Mouse (Mus musculus): ENCODE data around the gene Fgfr2. TPM values are rescaled to one million over a fixed set of nuclear protein-coding genes. Genes with fewer than 3 reads are reported as not detected.

The Fgfr2 gene
- polyA plus RNA-seq, 1 experiment from 2014 or later, result 33.9 TPM

- peak overlapping the region; percentile 19; the same call in 1 of the 2 replicates for H3K4me2 ChIP-seq
- H3K4me1 ChIP-seq (replicated peaks), result peaks cover 44% of the 10 kb centered on the region
- no peak overlapping the region for H3K9ac ChIP-seq
- peak overlapping the region; percentile 79 for H3K27ac ChIP-seq
- H3K4me3 ChIP-seq, result no peak overlapping the region
- peaks cover 53% of the 10 kb centered on the region for H3K27me3 ChIP-seq
- 43% methylated on average over 24 of the region's 24 CpGs for WGBS
- no peaks in the 10 kb centered on the region for H3K9me3 ChIP-seq
- no peaks in the 10 kb centered on the region for H3K36me3 ChIP-seq
- peak; percentile 60 for ATAC-seq (ENCODE audit: low FRiP score)
Measured at GRCm38 (mm10) chr7:131778271-131778985, 1344.7 kb downstream of the Fgfr2 start.

DNA sequence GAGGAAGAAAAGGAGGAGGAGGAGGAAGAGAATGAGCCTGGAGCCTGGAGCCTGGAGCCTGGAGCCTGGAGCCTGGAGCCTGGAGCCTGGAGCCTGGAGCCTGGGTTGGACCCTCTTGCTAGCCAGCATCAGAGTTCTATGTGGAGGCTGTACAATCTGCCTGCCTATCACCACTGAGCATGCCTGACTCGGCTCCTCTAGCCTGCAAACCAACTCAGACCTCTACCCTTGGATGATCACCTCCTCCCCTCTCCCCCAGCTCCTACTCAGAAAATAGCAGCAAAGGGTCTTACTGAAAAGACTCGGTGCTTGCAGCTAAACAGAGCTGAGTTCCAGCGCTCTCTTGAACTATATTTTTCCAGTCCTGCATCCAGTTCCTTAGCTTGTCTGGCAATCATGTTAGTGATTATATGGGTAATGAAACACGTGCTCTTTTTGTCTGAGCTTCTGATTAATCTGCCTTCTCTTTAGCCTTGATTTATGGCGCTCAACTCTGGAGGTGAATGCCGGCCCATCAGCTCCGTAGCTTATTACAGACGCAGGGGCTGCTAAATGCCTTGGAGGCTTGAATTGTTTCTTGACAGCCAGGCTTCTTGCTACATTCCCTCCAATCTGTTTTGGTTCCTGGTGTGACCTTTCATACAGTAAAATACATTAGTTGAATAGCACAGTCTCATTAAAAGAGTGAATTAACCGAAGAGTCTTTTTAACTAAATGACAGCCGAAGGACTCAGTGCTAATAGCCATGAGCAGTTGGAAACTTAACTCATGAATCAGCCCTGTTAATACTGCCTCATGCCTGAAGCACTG lies 1345.5 kb downstream of the Fgfr2 start:
- ATAC-seq (ENCODE audit: low FRiP score), result peak; percentile 78
- WGBS, result 19% methylated on average over 10 of the region's 10 CpGs
- Histone ChIP-seq H3K4me3 (no peak overlapping the region), H3K9ac (no peak overlapping the region), H3K9me3 (no peaks in the 10 kb centered on the region), H3K4me1 (replicated peaks) (peaks cover 49% of the 10 kb centered on the region), H3K27me3 (peaks cover 53% of the 10 kb centered on the region), H3K27ac (peak overlapping the region; percentile 79), H3K4me2 (peak overlapping the region; percentile 23; the same call in 1 of the 2 replicates), H3K36me3 (no peaks in the 10 kb centered on the region)

- Histone ChIP-seq H3K4me2 (no peak overlapping the region), H3K4me3 (no peak overlapping the region), H3K9me3 (no peaks in the 10 kb centered on the region), H3K36me3 (no peaks in the 10 kb centered on the region), H3K27me3 (peaks cover 55% of the 10 kb centered on the region), H3K27ac (peak overlapping the region; percentile 79), H3K9ac (no peak overlapping the region), H3K4me1 (replicated peaks) (peaks cover 51% of the 10 kb centered on the region)
- peak; percentile 38; the same call in 1 of the 2 replicates for ATAC-seq (ENCODE audit: low FRiP score)
- 39% methylated on average over 16 of the region's 16 CpGs for WGBS
Measured at GRCm38 (mm10) chr7:131776191-131776752, 1346.9 kb downstream of the Fgfr2 start.

DNA sequence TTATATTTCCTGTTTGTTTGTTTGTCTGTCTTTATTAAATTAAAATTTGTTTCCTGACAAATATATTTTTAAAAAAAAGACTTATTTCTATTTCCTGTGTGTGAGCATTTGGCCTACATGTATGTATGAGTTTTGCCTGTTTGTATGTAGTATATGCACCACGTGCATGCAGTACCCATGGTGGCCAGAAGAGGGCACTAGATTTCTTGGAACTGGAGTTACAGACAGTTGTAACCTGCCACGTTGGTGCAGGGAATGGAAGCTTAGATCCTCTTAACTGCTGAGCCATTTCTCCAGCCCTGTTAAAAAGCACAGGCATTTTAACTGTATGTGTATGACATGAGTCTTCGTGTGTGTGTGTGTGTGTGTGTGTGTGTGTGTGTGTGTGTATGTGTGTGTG lies 1365.2 kb downstream of the Fgfr2 start:
- H3K27me3 ChIP-seq, result peaks cover 15% of the 10 kb centered on the region; the same call in 1 of the 2 replicates
- peaks cover 8% of the 10 kb centered on the region for H3K9me3 ChIP-seq
- no peaks in the 10 kb centered on the region for H3K36me3 ChIP-seq
- 91% methylated on average over 3 of the region's 3 CpGs for WGBS
- H3K4me3 ChIP-seq, result no peak overlapping the region
- no peak overlapping the region for H3K27ac ChIP-seq
- no peak overlapping the region for H3K4me2 ChIP-seq
- no peaks in the 10 kb centered on the region; the same call in 1 of the 2 replicates for H3K4me1 ChIP-seq (replicated peaks)
- H3K9ac ChIP-seq, result no peak overlapping the region
- ATAC-seq (ENCODE audit: low FRiP score), result no peak

- Histone ChIP-seq H3K27ac (no peak overlapping the region), H3K27me3 (peaks cover 76% of the 10 kb centered on the region), H3K36me3 (no peaks in the 10 kb centered on the region), H3K4me1 (replicated peaks) (peaks cover 25% of the 10 kb centered on the region), H3K9me3 (no peaks in the 10 kb centered on the region), H3K4me2 (peak overlapping the region; percentile 11), H3K9ac (no peak overlapping the region), H3K4me3 (no peak overlapping the region)
- 28% methylated on average over 16 of the region's 16 CpGs for WGBS
- no peak for ATAC-seq (ENCODE audit: low FRiP score)
Measured at GRCm38 (mm10) chr7:131747152-131748010, 1375.8 kb downstream of the Fgfr2 start.

- H3K27me3 ChIP-seq, result peaks cover 82% of the 10 kb centered on the region
- no peak overlapping the region for H3K4me3 ChIP-seq
- no peak overlapping the region for H3K27ac ChIP-seq
- H3K4me1 ChIP-seq (replicated peaks), result peaks cover 25% of the 10 kb centered on the region
- H3K9ac ChIP-seq, result no peak overlapping the region
- no peak for ATAC-seq (ENCODE audit: low FRiP score)
- peak overlapping the region; percentile 11; the same call in 1 of the 2 replicates for H3K4me2 ChIP-seq
- 22% methylated on average over 9 of the region's 9 CpGs for WGBS
- H3K9me3 ChIP-seq, result no peaks in the 10 kb centered on the region
- no peaks in the 10 kb centered on the region for H3K36me3 ChIP-seq
Measured at GRCm38 (mm10) chr7:131746752-131747151, 1376.4 kb downstream of the Fgfr2 start.

GRCm38 (mm10) chr7:131743193-131743592 lies 1380.0 kb downstream of the Fgfr2 start:
- ATAC-seq (ENCODE audit: low FRiP score), result no peak
- Histone ChIP-seq H3K9ac (no peak overlapping the region), H3K4me3 (no peak overlapping the region), H3K36me3 (no peaks in the 10 kb centered on the region), H3K9me3 (no peaks in the 10 kb centered on the region), H3K27ac (no peak overlapping the region), H3K4me1 (replicated peaks) (peaks cover 25% of the 10 kb centered on the region), H3K27me3 (peaks cover 73% of the 10 kb centered on the region), H3K4me2 (no peak overlapping the region)
- WGBS, result 48% methylated on average over 8 of the region's 8 CpGs

DNA sequence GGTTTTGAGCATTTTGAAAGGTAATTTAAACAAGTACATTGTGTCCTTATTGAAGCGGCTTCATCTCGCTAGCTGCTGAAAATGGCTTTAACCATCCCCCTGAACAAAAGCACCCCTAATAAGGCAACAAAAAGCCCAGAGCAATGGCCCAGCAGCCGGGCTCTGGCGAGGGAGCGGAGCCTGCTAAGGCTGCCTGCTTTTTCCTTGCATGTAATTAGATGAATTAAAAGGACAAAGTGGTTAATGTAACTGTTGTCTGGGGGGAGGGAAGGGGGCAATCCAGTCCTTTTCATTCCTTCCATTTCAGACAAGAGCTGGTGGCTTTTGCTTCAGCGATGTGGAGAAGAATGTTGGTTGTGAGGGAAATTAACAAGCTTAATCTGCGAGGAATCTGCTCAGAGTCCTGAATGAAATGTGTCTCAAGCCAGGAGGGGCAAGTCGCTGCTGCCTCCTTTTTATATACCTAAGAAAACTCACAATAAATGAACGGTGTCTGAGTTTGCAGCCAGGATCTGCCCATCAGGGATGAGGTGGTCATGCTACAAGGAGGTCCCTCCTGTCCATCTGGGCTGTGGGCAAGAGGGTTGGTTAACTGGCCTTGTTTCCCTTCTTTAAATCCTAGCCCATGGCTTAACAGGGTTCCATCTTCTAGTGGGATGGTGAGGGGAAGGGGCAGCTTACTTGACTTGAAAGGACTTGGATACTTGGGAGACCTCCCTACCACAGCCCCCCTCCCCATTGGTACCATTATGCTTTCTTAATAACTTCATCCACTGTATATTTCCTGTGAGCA lies 1400.2 kb downstream of the Fgfr2 start:
- H3K27me3 ChIP-seq, result peaks cover 23% of the 10 kb centered on the region
- 12% methylated on average over 9 of the region's 9 CpGs for WGBS
- peaks cover 28% of the 10 kb centered on the region for H3K4me1 ChIP-seq (replicated peaks)
- no peak overlapping the region for H3K27ac ChIP-seq
- peak overlapping the region; percentile 35; the same call in 1 of the 2 replicates for H3K4me2 ChIP-seq
- H3K9me3 ChIP-seq, result no peaks in the 10 kb centered on the region
- no peaks in the 10 kb centered on the region for H3K36me3 ChIP-seq
- peak overlapping the region; percentile 60; the same call in 1 of the 2 replicates for H3K9ac ChIP-seq
- no peak overlapping the region for H3K4me3 ChIP-seq
- no peak for ATAC-seq (ENCODE audit: low FRiP score)

- no peak overlapping the region for H3K4me2 ChIP-seq
- H3K4me1 ChIP-seq (replicated peaks), result peaks cover 32% of the 10 kb centered on the region
Measured at GRCm38 (mm10) chr7:131722316-131722715, 1400.8 kb downstream of the Fgfr2 start.

DNA sequence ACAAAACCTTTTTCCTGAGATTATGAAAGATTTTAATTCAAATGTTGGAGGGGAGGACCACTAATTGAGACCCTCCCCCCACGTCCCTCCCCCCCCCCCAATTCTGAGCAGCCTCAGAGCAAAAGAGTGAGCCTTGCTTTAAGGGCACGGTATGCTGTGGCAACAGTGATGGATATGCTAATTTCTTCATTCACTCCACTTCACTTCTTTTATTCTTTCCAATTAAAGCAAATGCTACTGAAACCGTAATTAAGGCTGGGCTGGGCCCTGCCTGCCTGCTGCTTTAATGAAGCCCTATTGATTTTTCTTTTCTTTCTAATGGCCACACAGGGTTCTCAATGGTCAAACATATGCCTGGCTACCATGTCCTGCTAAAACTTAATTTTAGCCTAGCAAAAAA lies 1404.9 kb downstream of the Fgfr2 start:
- H3K9ac ChIP-seq, result no peak overlapping the region
- 8% methylated on average over 3 of the region's 3 CpGs for WGBS
- ATAC-seq (ENCODE audit: low FRiP score), result no peak

More at GRCm38 (mm10) chr7:131722316-131722715, 1400.8 kb downstream of the Fgfr2 start:
- Histone ChIP-seq H3K9ac (no peak overlapping the region), H3K27ac (no peak overlapping the region), H3K4me3 (no peak overlapping the region), H3K27me3 (peaks cover 21% of the 10 kb centered on the region), H3K36me3 (no peaks in the 10 kb centered on the region), H3K9me3 (no peaks in the 10 kb centered on the region)
- WGBS, result 27% methylated on average over 4 of the region's 4 CpGs
- ATAC-seq (ENCODE audit: low FRiP score), result no peak

GRCm38 (mm10) chr7:131713076-131713475 lies 1410.1 kb downstream of the Fgfr2 start:
- Histone ChIP-seq H3K4me3 (no peak overlapping the region), H3K9ac (no peak overlapping the region), H3K36me3 (no peaks in the 10 kb centered on the region), H3K27ac (no peak overlapping the region), H3K4me2 (no peak overlapping the region), H3K27me3 (peaks cover 10% of the 10 kb centered on the region; the same call in 1 of the 2 replicates), H3K4me1 (replicated peaks) (peaks cover 15% of the 10 kb centered on the region), H3K9me3 (no peaks in the 10 kb centered on the region)
- 68% methylated on average over 9 of the region's 9 CpGs for WGBS
- no peak for ATAC-seq (ENCODE audit: low FRiP score)

More for the DNA sequence above, 1404.9 kb downstream of the Fgfr2 start:
- H3K9me3 ChIP-seq, result no peaks in the 10 kb centered on the region
- peaks cover 27% of the 10 kb centered on the region for H3K4me1 ChIP-seq (replicated peaks)
- H3K4me3 ChIP-seq, result no peak overlapping the region
- no peak overlapping the region for H3K27ac ChIP-seq
- no peak overlapping the region for H3K4me2 ChIP-seq
- H3K36me3 ChIP-seq, result no peaks in the 10 kb centered on the region
- H3K27me3 ChIP-seq, result peaks cover 16% of the 10 kb centered on the region
